Mouse (Mus musculus) midbrain, embryonic 11.5 days (tissue): ENCODE data around the gene Ppp1r16b. TPM values are rescaled to one million over a fixed set of nuclear protein-coding genes. Genes with fewer than 3 reads are reported as not detected.
A peak's percentile ranks its signal among the peaks of the same experiment; 100 is the strongest.

Experiments
- ATAC-seq: fragments of 200-750 bp; cut with Nextera tagmentation; 2 replicates; pipeline ENCODE4 v1.8.0; 2017; ENCODE audit warnings: moderate TSS enrichment, moderate library complexity; ENCODE audit not compliant: low FRiP score
- DNase-seq: peaks from one replicate; pipeline ENCODE4 v3.0.0; 2015; ENCODE audit warnings: low spot score; ENCODE audit errors: missing footprints
- H3K27ac ChIP-seq: fragments of 300-500 bp; sonication (generic); 2 replicates; pipeline ENCODE4 v1.5.1; 2014; ENCODE audit warnings: low read depth, low read length
- H3K27me3 ChIP-seq: fragments of 300-500 bp; sonication (generic); 2 replicates; pipeline ENCODE4 v1.6.1; 2014; ENCODE audit warnings: mild to moderate bottlenecking, low read length, moderate library complexity, mixed read lengths; ENCODE audit not compliant: control insufficient read depth, insufficient read depth
- H3K36me3 ChIP-seq: fragments of 300-500 bp; sonication (generic); 2 replicates; pipeline ENCODE4 v1.6.1; 2014; ENCODE audit warnings: mild to moderate bottlenecking, low read length, moderate library complexity, mixed read lengths; ENCODE audit not compliant: control insufficient read depth, insufficient read depth
- H3K4me1 ChIP-seq: fragments of 300-500 bp; sonication (generic); 2 replicates; pipeline ENCODE4 v1.6.1; 2014; ENCODE audit warnings: low read length; ENCODE audit not compliant: control insufficient read depth, insufficient read depth
- H3K4me2 ChIP-seq: fragments of 300-500 bp; sonication (generic); 2 replicates; pipeline ENCODE4 v1.6.1; 2014; ENCODE audit warnings: mild to moderate bottlenecking, moderate library complexity
- H3K4me3 ChIP-seq: fragments of 300-500 bp; sonication (generic); 2 replicates; pipeline ENCODE4 v1.5.1; 2014; ENCODE audit warnings: low read depth, low read length
- H3K9ac ChIP-seq: fragments of 300-500 bp; sonication (generic); 2 replicates; pipeline ENCODE4 v1.6.1; 2014; ENCODE audit warnings: low read length
- H3K9me3 ChIP-seq: fragments of 300-500 bp; sonication (generic); 2 replicates; pipeline ENCODE4 v1.6.1; 2016; ENCODE audit warnings: low read length; ENCODE audit not compliant: control insufficient read depth
- WGBS: fragments of 180-500 bp; shearing (Covaris S2); extraction: QIAGEN DNeasy Blood & Tissue Kit; methylation state at CpG from one replicate; pipeline ENCODE4 v1.1.7; 2014; 5-methylcytosine and 5-hydroxymethylcytosine counted together
- polyA plus RNA-seq: library from polyadenylated mRNA; unstranded; fragments of >200 nt; fragmentation: Nextera tagmentation; extraction: Ambion mirVana; gene quantifications from 2 replicates; pipeline ENCODE4 v1.2.1, GENCODE M21; 2014

Gene Ppp1r16b
- polyA plus RNA-seq, 1 experiment from 2014 or later: 3.2 TPM

- peak; percentile 57; the same call in 1 of the 2 replicates for ATAC-seq
- Histone ChIP-seq H3K4me2 (no peak overlapping the region), H3K9ac (no peak overlapping the region), H3K4me3 (no peak overlapping the region), H3K36me3 (no peaks in the 10 kb centered on the region), H3K4me1 (peaks cover 7% of the 10 kb centered on the region), H3K27ac (no peak overlapping the region), H3K27me3 (no peaks in the 10 kb centered on the region), H3K9me3 (no peaks in the 10 kb centered on the region)
- no peak for DNase-seq
- 48% methylated on average over 3 of the region's 3 CpGs for WGBS
Measured at GRCm38 (mm10) chr2:158721481-158721880, 56.3 kb downstream of the Ppp1r16b start.

- ATAC-seq (no peak), DNase-seq (peak; percentile 74)
- Histone ChIP-seq H3K4me2 (no peak overlapping the region), H3K27me3 (no peaks in the 10 kb centered on the region), H3K9ac (no peak overlapping the region), H3K4me1 (peaks cover 7% of the 10 kb centered on the region), H3K4me3 (no peak overlapping the region), H3K36me3 (no peaks in the 10 kb centered on the region), H3K27ac (no peak overlapping the region), H3K9me3 (no peaks in the 10 kb centered on the region)
- WGBS: 90% methylated on average over 4 of the region's 4 CpGs
Measured at GRCm38 (mm10) chr2:158722135-158722534, 56.9 kb downstream of the Ppp1r16b start.

GRCm38 (mm10) chr2:158722991-158723551 is 57.9 kb downstream of the Ppp1r16b start:
- Histone ChIP-seq H3K36me3 (no peaks in the 10 kb centered on the region), H3K4me3 (no peak overlapping the region), H3K9ac (no peak overlapping the region), H3K27me3 (no peaks in the 10 kb centered on the region), H3K27ac (no peak overlapping the region), H3K9me3 (no peaks in the 10 kb centered on the region), H3K4me1 (peaks cover 7% of the 10 kb centered on the region), H3K4me2 (no peak overlapping the region)
- WGBS: 67% methylated on average over 6 of the region's 6 CpGs
- ATAC-seq: no peak
- peak; percentile 84 for DNase-seq

- Histone ChIP-seq H3K27ac (no peak overlapping the region), H3K9ac (no peak overlapping the region), H3K4me2 (no peak overlapping the region), H3K27me3 (no peaks in the 10 kb centered on the region), H3K9me3 (no peaks in the 10 kb centered on the region), H3K4me3 (no peak overlapping the region), H3K4me1 (peaks cover 7% of the 10 kb centered on the region), H3K36me3 (no peaks in the 10 kb centered on the region)
- no peak for DNase-seq
- WGBS: 55% methylated on average over 6 of the region's 6 CpGs
- ATAC-seq: no peak
Measured at GRCm38 (mm10) chr2:158723806-158724205, 58.6 kb downstream of the Ppp1r16b start.

- Histone ChIP-seq H3K9ac (no peak overlapping the region), H3K9me3 (no peaks in the 10 kb centered on the region), H3K36me3 (no peaks in the 10 kb centered on the region), H3K4me3 (no peak overlapping the region), H3K27me3 (no peaks in the 10 kb centered on the region), H3K27ac (no peak overlapping the region), H3K4me2 (no peak overlapping the region), H3K4me1 (peaks cover 3% of the 10 kb centered on the region)
- ATAC-seq: no peak
- DNase-seq: no peak
- WGBS: 72% methylated on average over 6 of the region's 6 CpGs
Measured at GRCm38 (mm10) chr2:158726252-158726651, 61.1 kb downstream of the Ppp1r16b start.

GRCm38 (mm10) chr2:158728061-158728815 is 63.0 kb downstream of the Ppp1r16b start:
- DNase-seq (peak; percentile 72), ATAC-seq (no peak)
- H3K4me3 ChIP-seq: no peak overlapping the region
- H3K27me3 ChIP-seq: no peaks in the 10 kb centered on the region
- no peak overlapping the region for H3K9ac ChIP-seq
- no peak overlapping the region for H3K27ac ChIP-seq
- no peaks in the 10 kb centered on the region for H3K36me3 ChIP-seq
- H3K9me3 ChIP-seq: no peaks in the 10 kb centered on the region
- H3K4me2 ChIP-seq: no peak overlapping the region
- 50% methylated on average over 7 of the region's 7 CpGs for WGBS
- H3K4me1 ChIP-seq: no peaks in the 10 kb centered on the region

GRCm38 (mm10) chr2:158730896-158731295 is 65.7 kb downstream of the Ppp1r16b start:
- H3K36me3 ChIP-seq: no peaks in the 10 kb centered on the region
- 70% methylated on average over 3 of the region's 3 CpGs for WGBS
- no peak overlapping the region for H3K27ac ChIP-seq
- no peak overlapping the region for H3K4me3 ChIP-seq
- DNase-seq (no peak), ATAC-seq (no peak)
- H3K9ac ChIP-seq: no peak overlapping the region
- no peaks in the 10 kb centered on the region for H3K27me3 ChIP-seq
- no peaks in the 10 kb centered on the region for H3K4me1 ChIP-seq
- no peak overlapping the region for H3K4me2 ChIP-seq
- no peaks in the 10 kb centered on the region for H3K9me3 ChIP-seq

GRCm38 (mm10) chr2:158732521-158732920 is 67.3 kb downstream of the Ppp1r16b start:
- no peak overlapping the region for H3K4me2 ChIP-seq
- H3K9me3 ChIP-seq: no peaks in the 10 kb centered on the region
- H3K9ac ChIP-seq: no peak overlapping the region
- H3K27ac ChIP-seq: no peak overlapping the region
- WGBS: 91% methylated on average over 9 of the region's 9 CpGs
- H3K4me1 ChIP-seq: no peaks in the 10 kb centered on the region
- H3K4me3 ChIP-seq: no peak overlapping the region
- no peaks in the 10 kb centered on the region for H3K36me3 ChIP-seq
- no peak for ATAC-seq
- H3K27me3 ChIP-seq: no peaks in the 10 kb centered on the region
- no peak for DNase-seq

GRCm38 (mm10) chr2:158733136-158733535 is 67.9 kb downstream of the Ppp1r16b start:
- Histone ChIP-seq H3K36me3 (no peaks in the 10 kb centered on the region), H3K9me3 (no peaks in the 10 kb centered on the region), H3K9ac (no peak overlapping the region), H3K27me3 (no peaks in the 10 kb centered on the region), H3K27ac (no peak overlapping the region), H3K4me1 (no peaks in the 10 kb centered on the region), H3K4me3 (no peak overlapping the region), H3K4me2 (no peak overlapping the region)
- no peak for ATAC-seq
- DNase-seq: no peak
- 86% methylated on average over 4 of the region's 4 CpGs for WGBS
